Mouse (Mus musculus) thymus, adult 2 months (tissue): ENCODE measurements around the gene Olfr12. TPM values are rescaled to one million over a fixed set of nuclear protein-coding genes. Genes with fewer than 3 reads are reported as not detected.

Experiments used
- DNase-seq: peaks from one replicate; pipeline ENCODE4 v3.0.0; 2021
- H3K27ac ChIP-seq: fragments of 200-500 bp; 2 replicates; pipeline ENCODE4 v1.5.1; 2012; ENCODE audit warnings: low read length, control low read depth; ENCODE audit not compliant: control insufficient read depth, insufficient read depth
- H3K27me3 ChIP-seq: fragments of 200-500 bp; 2 replicates; pipeline ENCODE4 v1.6.1; 2012; ENCODE audit warnings: mild to moderate bottlenecking, low read length, moderate library complexity, mixed read lengths; ENCODE audit not compliant: control insufficient read depth, insufficient read depth
- H3K36me3 ChIP-seq: fragments of 200-500 bp; 2 replicates; pipeline ENCODE4 v1.6.1; 2012; ENCODE audit warnings: mild to moderate bottlenecking, low read length, moderate library complexity; ENCODE audit not compliant: control insufficient read depth, insufficient read depth
- H3K4me1 ChIP-seq: fragments of 200-500 bp; replicated peaks from 2 replicates; pipeline ENCODE4 v1.6.1; 2012; ENCODE audit warnings: low read length; ENCODE audit not compliant: control insufficient read depth, insufficient read depth
- H3K4me3 ChIP-seq: fragments of 200-500 bp; 2 replicates; pipeline ENCODE4 v1.5.1; 2012; ENCODE audit warnings: mild to moderate bottlenecking, low read length, control low read depth, moderate library complexity; ENCODE audit not compliant: control insufficient read depth, insufficient read depth
- CTCF ChIP-seq: fragments of 200-500 bp; IDR thresholded peaks from 2 replicates; pipeline ENCODE4 v1.5.1; 2012; ENCODE audit warnings: mild to moderate bottlenecking, control low read depth, low read length, moderate library complexity, borderline replicate concordance; ENCODE audit not compliant: control insufficient read depth, poor library complexity, insufficient read depth; ENCODE audit errors: extremely low read depth
- POLR2A ChIP-seq: fragments of 200-500 bp; IDR thresholded peaks from 2 replicates; pipeline ENCODE4 v1.6.1; 2012; ENCODE audit warnings: mild to moderate bottlenecking, low read length, control low read depth, moderate library complexity; ENCODE audit not compliant: control insufficient read depth, poor library complexity, insufficient read depth; ENCODE audit errors: extremely low read depth
- WGBS: fragments of 180-500 bp; shearing (Covaris S2); methylation state at CpG from one replicate; pipeline ENCODE4 v1.1.7; 2018; 5-methylcytosine and 5-hydroxymethylcytosine counted together
- polyA plus RNA-seq: library from polyadenylated mRNA; depleted of rRNA; stranded (reverse); fragments of >200 nt; gene quantifications from 2 replicates; pipeline ENCODE4 v1.2.3, GENCODE M21; 2012

The Olfr12 gene
- polyA plus RNA-seq, 1 experiment: 0.12 TPM

GRCm38 (mm10) chr1:92646601-92647000 lies 29.0 kb downstream of the Olfr12 start:
- peaks cover 14% of the 10 kb centered on the region for H3K4me1 ChIP-seq

GRCm38 (mm10) chr1:92647026-92647425 lies 29.4 kb downstream of the Olfr12 start:
- Histone ChIP-seq H3K36me3 (no peaks in the 10 kb centered on the region), H3K4me1 (peaks cover 12% of the 10 kb centered on the region)
- no peak for DNase-seq

More at GRCm38 (mm10) chr1:92646601-92647000, 29.0 kb downstream of the Olfr12 start:
- 94% methylated on average over 7 of the region's 7 CpGs for WGBS
- Histone ChIP-seq H3K27ac (no peak overlapping the region), H3K4me3 (no peak overlapping the region), H3K27me3 (no peaks in the 10 kb centered on the region), H3K36me3 (no peaks in the 10 kb centered on the region)
- TF ChIP-seq POLR2A (no peak), CTCF (no peak)
- DNase-seq: no peak

GRCm38 (mm10) chr1:92647752-92648151 lies 30.2 kb downstream of the Olfr12 start:
- WGBS: 17% methylated on average over 8 of the region's 8 CpGs
- Histone ChIP-seq H3K36me3 (no peaks in the 10 kb centered on the region), H3K4me3 (peak overlapping the region; percentile 3; the same call in 1 of the 2 replicates), H3K27me3 (no peaks in the 10 kb centered on the region), H3K4me1 (peaks cover 11% of the 10 kb centered on the region), H3K27ac (no peak overlapping the region)
- TF ChIP-seq CTCF (peak; percentile 78; the same call in 1 of the 2 replicates), POLR2A (no peak)
- DNase-seq: peak; percentile 45

More at GRCm38 (mm10) chr1:92647026-92647425, 29.4 kb downstream of the Olfr12 start:
- TF ChIP-seq CTCF (no peak), POLR2A (no peak)
- WGBS: 86% methylated on average over 4 of the region's 4 CpGs
- H3K4me3 ChIP-seq: no peak overlapping the region
- no peak overlapping the region for H3K27ac ChIP-seq
- H3K27me3 ChIP-seq: no peaks in the 10 kb centered on the region

- TF ChIP-seq CTCF: no peak
- no peak for TF ChIP-seq POLR2A
- no peaks in the 10 kb centered on the region for H3K27me3 ChIP-seq
- 7% methylated on average over 10 of the region's 10 CpGs for whole genome bisulfite sequencing
These were observed 30.6 kb downstream of the Olfr12 start for GRCm38 (mm10) chr1:92648197-92648596.

GRCm38 (mm10) chr1:92648673-92649072 lies 31.1 kb downstream of the Olfr12 start, which contains the start of gene Otos:
Gene Otos, minus strand, starts transcription at chr1:92648841.
- WGBS: 21% methylated on average over 8 of the region's 8 CpGs
- H3K4me3 ChIP-seq: peak within 1 kb of the TSS; percentile 3
- peak; percentile 84; the same call in 1 of the 2 replicates for TF ChIP-seq CTCF
- no peak for TF ChIP-seq POLR2A
- peak; percentile 54 for DNase-seq
- H3K4me1 ChIP-seq: peaks cover 11% of the 10 kb centered on the region
- no peak within 1 kb of the TSS for H3K27ac ChIP-seq
- H3K27me3 ChIP-seq: no peaks in the 10 kb centered on the region
- no peaks in the 10 kb centered on the region for H3K36me3 ChIP-seq

More at GRCm38 (mm10) chr1:92648197-92648596, 30.6 kb downstream of the Olfr12 start:
- peaks cover 11% of the 10 kb centered on the region for H3K4me1 ChIP-seq
- peak overlapping the region; percentile 3 for H3K4me3 ChIP-seq
- no peaks in the 10 kb centered on the region for H3K36me3 ChIP-seq
- DNase-seq: no peak
- no peak overlapping the region for H3K27ac ChIP-seq

GRCm38 (mm10) chr1:92651467-92651866 lies 33.9 kb downstream of the Olfr12 start:
- Histone ChIP-seq H3K27ac (no peak overlapping the region), H3K27me3 (no peaks in the 10 kb centered on the region), H3K4me3 (no peak overlapping the region), H3K36me3 (no peaks in the 10 kb centered on the region), H3K4me1 (peaks cover 11% of the 10 kb centered on the region)
- 79% methylated on average over 3 of the region's 3 CpGs for WGBS
- TF ChIP-seq CTCF (no peak), POLR2A (no peak)
- DNase-seq: no peak

GRCm38 (mm10) chr1:92653179-92653578 lies 35.6 kb downstream of the Olfr12 start:
- Histone ChIP-seq H3K27ac (no peak overlapping the region), H3K4me1 (peaks cover 5% of the 10 kb centered on the region), H3K27me3 (no peaks in the 10 kb centered on the region), H3K36me3 (no peaks in the 10 kb centered on the region), H3K4me3 (no peak overlapping the region)
- TF ChIP-seq POLR2A (no peak), CTCF (no peak)
- no peak for DNase-seq
- 96% methylated on average over 3 of the region's 3 CpGs for WGBS
